Mouse (Mus musculus) liver, embryonic 14.5 days (tissue): ENCODE measurements around the gene Akap12. TPM values are rescaled to one million over a fixed set of nuclear protein-coding genes. Genes with fewer than 3 reads are reported as not detected.
A peak's percentile ranks its signal among the peaks of the same experiment; 100 is the strongest.

Source experiments
- ATAC-seq: fragments of 200-750 bp; cut with Nextera tagmentation; 2 replicates; pipeline ENCODE4 v1.8.0; 2017; ENCODE audit warnings: moderate number of reproducible peaks, mild to moderate bottlenecking, moderate library complexity; ENCODE audit not compliant: insufficient read depth
- DNase-seq, 3 experiments: peaks; one replicate each; pipeline ENCODE4 v3.0.0-alpha.2; 2012 to 2013; ENCODE audit warnings: low read depth in 3 of 3, low spot score in 3 of 3
- H3K27ac ChIP-seq: fragments of 300-500 bp; sonication (generic); 2 replicates; pipeline ENCODE4 v1.5.1; 2014; ENCODE audit warnings: moderate library complexity, mild to moderate bottlenecking, control low read depth, inconsistent platforms
- H3K27me3 ChIP-seq: fragments of 300-500 bp; sonication (generic); 2 replicates; pipeline ENCODE4 v1.6.1; 2014; ENCODE audit warnings: mild to moderate bottlenecking, low read length, moderate library complexity; ENCODE audit not compliant: control insufficient read depth, insufficient read depth
- H3K36me3 ChIP-seq: fragments of 300-500 bp; sonication (generic); replicated peaks from 2 replicates; pipeline ENCODE4 v1.6.1; 2014; ENCODE audit warnings: low read depth; ENCODE audit not compliant: control insufficient read depth, insufficient read depth
- H3K4me1 ChIP-seq, 2 experiments: fragments of 200-500 bp in 1 of 2; fragments of 300-500 bp in 1 of 2; sonication (generic) in 1 of 2; replicated peaks; 2 replicates each; pipeline ENCODE4 v1.6.1; 2012 to 2014; ENCODE audit warnings: antibody characterized with exemption in 1 of 2, inconsistent platforms in 1 of 2, low read length in 1 of 2; ENCODE audit not compliant: control insufficient read depth in 2 of 2, insufficient read depth in 2 of 2
- H3K4me2 ChIP-seq: fragments of 300-500 bp; sonication (generic); 2 replicates; pipeline ENCODE4 v1.6.1; 2014; ENCODE audit warnings: low read depth, mild to moderate bottlenecking, control low read depth, moderate library complexity
- H3K4me3 ChIP-seq, 2 experiments: fragments of 200-500 bp in 1 of 2; fragments of 300-500 bp in 1 of 2; sonication (generic) in 1 of 2; 2 replicates each; pipeline ENCODE4 v1.5.1; 2012 to 2014; ENCODE audit warnings: low read depth in 2 of 2, low read length in 2 of 2, mild to moderate bottlenecking in 2 of 2, control low read depth in 1 of 2, inconsistent platforms in 1 of 2, moderate library complexity in 1 of 2; ENCODE audit not compliant: insufficient read depth in 1 of 2
- H3K9ac ChIP-seq: fragments of 300-500 bp; sonication (generic); replicated peaks from 2 replicates; pipeline ENCODE4 v1.6.1; 2014; ENCODE audit warnings: mild to moderate bottlenecking, control low read depth, moderate library complexity
- H3K9me3 ChIP-seq: fragments of 300-500 bp; sonication (generic); 2 replicates; pipeline ENCODE4 v1.6.1; 2016; ENCODE audit warnings: low read length, mixed read lengths; ENCODE audit not compliant: control insufficient read depth
- CTCF ChIP-seq: IDR thresholded peaks from 2 replicates; pipeline ENCODE4 v1.5.1; 2016; ENCODE audit warnings: antibody characterized with exemption, low read depth, control low read depth
- EP300 ChIP-seq: IDR thresholded peaks from 2 replicates; pipeline ENCODE4 v1.6.1; 2016; ENCODE audit warnings: antibody characterized with exemption, low read depth
- WGBS: fragments of 180-500 bp; shearing (Covaris S2); extraction: QIAGEN DNeasy Blood & Tissue Kit; methylation state at CpG from one replicate; pipeline ENCODE4 v1.1.7; 2014; ENCODE audit not compliant: insufficient replicate concordance; 5-methylcytosine and 5-hydroxymethylcytosine counted together
- polyA plus RNA-seq, 2 experiments: library from polyadenylated mRNA; depleted of rRNA in 1 of 2; stranded (reverse) in 1 of 2; unstranded in 1 of 2; fragments of >200 nt; fragmentation: Nextera tagmentation in 1 of 2; extraction: Ambion mirVana in 1 of 2; gene quantifications; 2 replicates each; pipeline versions ENCODE4 v1.2.1 to v1.2.3; 2012 to 2014

Gene Akap12
- polyA plus RNA-seq, 2 experiments: 2.5 to 2.9 TPM

GRCm38 (mm10) chr10:4389461-4390112, 123.4 kb downstream of the Akap12 start:
- Histone ChIP-seq H3K9me3 (no peaks in the 10 kb centered on the region), H3K4me3 (peak overlapping the region in 1 of 2 experiments; percentile 96; a peak in 2 of 4 replicates), H3K27me3 (no peaks in the 10 kb centered on the region), H3K9ac (peak overlapping the region; percentile 14; the same call in 1 of the 2 replicates), H3K4me1 (peaks cover 21 to 36% of the 10 kb centered on the region in 2 experiments), H3K4me2 (peak overlapping the region; percentile 86), H3K27ac (no peak overlapping the region), H3K36me3 (no peaks in the 10 kb centered on the region)
- no peak for DNase-seq
- no peak for TF ChIP-seq CTCF
- TF ChIP-seq EP300: no peak
- no peak for ATAC-seq
- 64% methylated on average over 5 of the region's 5 CpGs for WGBS

GRCm38 (mm10) chr10:4390550-4390949, 124.4 kb downstream of the Akap12 start:
- no peak overlapping the region for H3K27ac ChIP-seq

GRCm38 (mm10) chr10:4391076-4391475, 124.9 kb downstream of the Akap12 start:
- Histone ChIP-seq H3K4me2 (no peak overlapping the region), H3K9ac (no peak overlapping the region), H3K4me1 (peaks cover 14 to 27% of the 10 kb centered on the region in 2 experiments), H3K4me3 (no peak overlapping the region), H3K36me3 (no peaks in the 10 kb centered on the region; the same call in 1 of the 2 replicates), H3K9me3 (no peaks in the 10 kb centered on the region), H3K27ac (no peak overlapping the region), H3K27me3 (no peaks in the 10 kb centered on the region)
- no peak for DNase-seq
- TF ChIP-seq EP300: no peak
- TF ChIP-seq CTCF: no peak
- ATAC-seq: no peak
- WGBS: 69% methylated on average over 5 of the region's 5 CpGs

More at GRCm38 (mm10) chr10:4390550-4390949, 124.4 kb downstream of the Akap12 start:
- H3K27me3 ChIP-seq: no peaks in the 10 kb centered on the region
- DNase-seq: no peak
- H3K4me1 ChIP-seq: peaks cover 14 to 30% of the 10 kb centered on the region in 2 experiments
- H3K36me3 ChIP-seq: no peaks in the 10 kb centered on the region; the same call in 1 of the 2 replicates
- no peaks in the 10 kb centered on the region for H3K9me3 ChIP-seq
- no peak overlapping the region for H3K4me2 ChIP-seq
- 59% methylated on average over 2 of the region's 2 CpGs for WGBS
- H3K9ac ChIP-seq: no peak overlapping the region
- TF ChIP-seq EP300 (no peak), CTCF (no peak)
- no peak for ATAC-seq
- no peak overlapping the region for H3K4me3 ChIP-seq

GRCm38 (mm10) chr10:4391851-4392250, 125.7 kb downstream of the Akap12 start:
- no peaks in the 10 kb centered on the region for H3K9me3 ChIP-seq
- no peaks in the 10 kb centered on the region; the same call in 1 of the 2 replicates for H3K36me3 ChIP-seq
- H3K27ac ChIP-seq: no peak overlapping the region
- peaks cover 14 to 27% of the 10 kb centered on the region in 2 experiments for H3K4me1 ChIP-seq
- ATAC-seq: no peak
- DNase-seq: no peak
- no peak overlapping the region for H3K4me2 ChIP-seq
- TF ChIP-seq CTCF (peak; percentile 69), EP300 (no peak)
- 51% methylated on average over 6 of the region's 6 CpGs for WGBS
- H3K27me3 ChIP-seq: no peaks in the 10 kb centered on the region
- H3K4me3 ChIP-seq: no peak overlapping the region
- no peak overlapping the region for H3K9ac ChIP-seq

GRCm38 (mm10) chr10:4395321-4395720, 129.1 kb downstream of the Akap12 start:
- H3K4me1 ChIP-seq: peaks cover 0 to 11% of the 10 kb centered on the region in 2 experiments; a peak in 3 of 4 replicates
- no peaks in the 10 kb centered on the region for H3K27me3 ChIP-seq
- DNase-seq: no peak
- H3K27ac ChIP-seq: no peak overlapping the region
- no peaks in the 10 kb centered on the region for H3K9me3 ChIP-seq
- H3K36me3 ChIP-seq: no peaks in the 10 kb centered on the region; the same call in 1 of the 2 replicates
- WGBS: 77% methylated on average over 3 of the region's 3 CpGs
- H3K4me2 ChIP-seq: no peak overlapping the region
- no peak overlapping the region for H3K4me3 ChIP-seq
- TF ChIP-seq CTCF: no peak
- no peak for TF ChIP-seq EP300
- H3K9ac ChIP-seq: no peak overlapping the region
- ATAC-seq: no peak
